Mouse (Mus musculus) liver, adult 2 months (tissue): ENCODE results near the gene C130026I21Rik. TPM values are rescaled to one million over a fixed set of nuclear protein-coding genes. Genes with fewer than 3 reads are reported as not detected.
"Not testable (repeated sequence)": the region's sequence is repeated elsewhere in the genome, so short reads cannot be mapped to it uniquely, and the experiment has no call there.

Experiments
- DNase-seq: peaks from one replicate; pipeline ENCODE4 v3.0.0-alpha.2; 2011; ENCODE audit warnings: low read depth, low spot score; ENCODE audit errors: extremely low read depth
- H3K27ac ChIP-seq: fragments of 200-500 bp; replicated peaks from 2 replicates; pipeline ENCODE4 v1.5.1; 2012; ENCODE audit warnings: low read depth, mild to moderate bottlenecking, control low read depth, inconsistent platforms, low read length; ENCODE audit not compliant: insufficient read depth
- H3K27me3 ChIP-seq: fragments of 200-500 bp; 2 replicates; pipeline ENCODE4 v1.6.1; 2012; ENCODE audit warnings: mild to moderate bottlenecking, moderate library complexity, low read length, inconsistent platforms; ENCODE audit not compliant: control insufficient read depth, insufficient read depth
- H3K36me3 ChIP-seq: fragments of 200-500 bp; 2 replicates; pipeline ENCODE4 v1.6.1; 2012; ENCODE audit warnings: low read length, inconsistent platforms; ENCODE audit not compliant: control insufficient read depth, insufficient read depth
- H3K4me1 ChIP-seq: fragments of 200-500 bp; 2 replicates; pipeline ENCODE4 v1.6.1; 2011; ENCODE audit warnings: low read length; ENCODE audit not compliant: control insufficient read depth, insufficient read depth
- H3K4me3 ChIP-seq: fragments of 200-500 bp; 2 replicates; pipeline ENCODE4 v1.5.1; 2011; ENCODE audit warnings: low read depth, mild to moderate bottlenecking, control low read depth, low read length, moderate library complexity; ENCODE audit not compliant: insufficient read depth
- H3K79me2 ChIP-seq: fragments of 200-500 bp; 2 replicates; pipeline ENCODE4 v1.6.1; 2012; ENCODE audit warnings: inconsistent platforms, mild to moderate bottlenecking, low read length, moderate library complexity; ENCODE audit not compliant: control insufficient read depth, insufficient read depth
- H3K9ac ChIP-seq: fragments of 200-500 bp; 2 replicates; pipeline ENCODE4 v1.6.1; 2012; ENCODE audit warnings: low read depth, mild to moderate bottlenecking, control low read depth, inconsistent platforms, low read length
- WGBS: fragments of 180-500 bp; shearing (Covaris S2); methylation state at CpG from one replicate; pipeline ENCODE4 v1.1.7; 2018; 5-methylcytosine and 5-hydroxymethylcytosine counted together
- polyA plus RNA-seq: library from polyadenylated mRNA; depleted of rRNA; stranded (reverse); fragments of >200 nt; gene quantifications from 2 replicates; pipeline ENCODE4 v1.2.3, GENCODE M21; 2012
- total RNA-seq: library from RNA; depleted of rRNA; stranded (reverse); fragments of >200 nt; gene quantifications from 2 replicates; pipeline ENCODE4 v1.2.3, GENCODE M21; 2014

The C130026I21Rik gene
- total and polyA plus RNA-seq, 2 experiments, result 0.09 TPM; not detected in 1

DNA sequence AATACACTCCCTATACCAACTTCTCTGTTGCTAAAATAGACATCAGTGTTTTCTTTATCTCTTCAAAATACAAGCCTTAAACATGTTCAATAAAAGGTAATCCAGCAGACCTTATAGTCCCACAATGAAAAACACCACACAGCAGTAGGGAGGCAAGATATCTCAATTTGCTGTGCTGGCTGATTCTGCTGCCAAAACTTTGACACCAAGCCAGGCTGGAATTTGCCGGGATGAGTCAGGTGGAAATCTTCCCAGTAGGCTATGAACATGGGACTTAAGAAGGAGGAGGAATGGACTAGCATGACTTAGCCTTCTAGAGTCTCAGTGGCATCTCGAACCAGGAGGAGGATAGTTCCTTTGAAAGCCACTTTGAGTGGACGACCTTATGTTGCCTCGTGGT, 91.4 kb downstream of the C130026I21Rik start:
- not testable (repeated sequence) for H3K4me1 ChIP-seq, H3K27me3 ChIP-seq, H3K9ac ChIP-seq, H3K27ac ChIP-seq, DNase-seq, H3K79me2 ChIP-seq, H3K4me3 ChIP-seq, H3K36me3 ChIP-seq
- 72% methylated on average over 4 of the region's 4 CpGs for WGBS

DNA sequence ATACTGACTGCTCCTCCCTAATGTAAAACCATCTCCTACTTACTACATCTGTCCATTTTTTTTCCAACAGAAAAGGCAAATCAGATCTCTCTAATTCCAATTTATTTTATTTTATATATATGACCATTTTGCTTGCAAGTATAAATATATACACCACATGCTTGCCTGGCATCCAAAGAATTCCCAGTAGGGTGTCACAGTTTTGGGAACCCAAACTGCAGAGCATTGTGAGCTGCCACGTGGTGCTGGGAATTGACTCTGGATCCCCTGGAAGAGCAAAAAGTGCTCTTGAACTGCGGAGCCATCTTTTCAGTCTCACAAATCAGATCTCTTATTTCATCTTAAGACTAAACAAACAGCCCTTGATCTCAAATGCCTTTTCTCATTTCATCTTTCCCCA, 107.5 kb downstream of the C130026I21Rik start:
- not testable (repeated sequence) for H3K36me3 ChIP-seq, H3K4me3 ChIP-seq, H3K27me3 ChIP-seq, H3K79me2 ChIP-seq, H3K4me1 ChIP-seq, H3K27ac ChIP-seq, DNase-seq, H3K9ac ChIP-seq
- 52% methylated on average over 2 of the region's 2 CpGs for WGBS

DNA sequence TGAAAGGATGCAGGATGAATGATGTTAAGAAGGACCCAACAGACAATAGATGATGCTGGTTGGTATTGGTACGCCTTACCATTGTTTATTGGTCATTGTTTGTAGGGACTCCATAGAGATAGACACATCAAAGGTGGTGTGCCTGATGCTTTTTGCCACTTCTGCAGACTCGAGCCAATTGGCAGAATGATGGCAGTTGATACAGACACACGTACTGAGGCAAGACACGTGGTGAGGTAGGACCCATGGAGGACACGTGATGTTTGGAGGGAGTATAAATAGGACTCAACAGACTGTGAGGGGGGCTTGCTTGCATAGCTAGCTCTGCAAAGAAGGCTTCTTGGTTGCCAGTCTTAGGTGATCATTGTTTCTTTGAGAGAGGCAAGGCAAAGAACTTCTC, 115.2 kb downstream of the C130026I21Rik start:
- not testable (repeated sequence) for H3K4me3 ChIP-seq, H3K4me1 ChIP-seq, H3K79me2 ChIP-seq, DNase-seq, H3K9ac ChIP-seq, H3K27ac ChIP-seq, H3K36me3 ChIP-seq, H3K27me3 ChIP-seq
- WGBS, result 65% methylated on average over 4 of the region's 5 CpGs

DNA sequence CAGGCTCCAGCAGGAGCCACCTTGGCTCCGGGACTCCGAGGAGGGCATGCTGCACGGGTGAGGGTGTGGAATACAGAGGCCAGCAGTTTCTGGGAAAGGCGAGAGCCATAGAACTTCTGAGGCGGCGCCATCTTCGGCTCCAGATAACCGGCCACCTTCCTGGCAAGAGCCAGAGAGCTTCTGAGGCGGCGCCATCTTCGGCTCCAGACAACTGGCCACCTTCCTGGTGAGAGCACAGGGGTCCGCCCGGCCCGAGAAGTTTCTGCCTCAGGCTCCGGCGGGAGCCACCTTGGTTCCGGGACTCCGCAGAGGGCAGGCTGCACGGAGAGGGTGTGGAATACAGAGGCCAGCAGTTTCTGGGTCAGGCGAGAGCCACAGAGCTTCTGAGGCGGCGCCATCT, 136.7 kb downstream of the C130026I21Rik start:
- not testable (repeated sequence) for H3K36me3 ChIP-seq, H3K9ac ChIP-seq, H3K79me2 ChIP-seq, H3K27me3 ChIP-seq, H3K4me1 ChIP-seq, H3K4me3 ChIP-seq, DNase-seq, H3K27ac ChIP-seq
- WGBS, result 86% methylated on average over 22 of the region's 22 CpGs

DNA sequence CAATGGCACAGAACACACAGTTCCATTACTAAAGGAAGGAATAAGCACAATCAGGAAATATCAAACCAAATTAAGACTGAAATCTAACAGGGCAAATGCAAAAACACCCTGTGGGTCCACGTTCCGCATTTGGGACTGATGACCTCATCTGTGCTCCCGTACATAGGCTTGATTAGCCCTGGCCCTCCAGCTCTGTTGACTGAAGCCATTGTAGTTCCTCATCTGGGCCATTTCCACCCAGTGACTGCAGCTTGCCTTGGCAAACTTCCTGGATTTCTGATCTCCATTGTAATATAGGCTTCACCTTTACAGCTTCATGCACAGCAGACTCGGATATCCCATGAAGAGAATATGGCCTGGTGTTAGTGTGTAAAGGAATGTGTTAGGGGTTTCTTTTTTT, 148.5 kb downstream of the C130026I21Rik start:
- WGBS, result 79% methylated on average over 4 of the region's 4 CpGs
- H3K79me2 ChIP-seq, H3K27ac ChIP-seq, H3K27me3 ChIP-seq, H3K4me3 ChIP-seq, DNase-seq, H3K36me3 ChIP-seq, H3K4me1 ChIP-seq, H3K9ac ChIP-seq: not testable (repeated sequence)

DNA sequence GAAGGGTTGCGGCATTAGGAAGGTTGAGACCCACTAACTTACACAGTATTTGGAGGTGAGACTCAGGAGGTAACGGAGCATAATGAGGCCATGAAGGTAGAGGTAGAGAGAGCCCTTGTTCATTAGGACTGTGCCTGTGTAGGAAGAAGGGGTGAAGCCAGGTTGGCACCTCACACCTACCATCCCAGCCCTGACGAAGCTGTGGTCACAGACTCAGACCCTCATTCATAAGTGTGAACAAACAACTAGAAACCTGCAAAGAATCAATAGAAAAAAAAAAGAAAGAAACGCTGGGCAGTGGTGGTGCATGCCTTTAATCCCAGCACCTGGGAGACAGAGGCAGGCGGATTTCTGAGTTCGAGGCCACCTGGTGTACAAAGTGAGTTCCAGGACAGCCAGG, 152.0 kb downstream of the C130026I21Rik start:
- H3K4me3 ChIP-seq, H3K27ac ChIP-seq, H3K9ac ChIP-seq, H3K27me3 ChIP-seq, DNase-seq, H3K36me3 ChIP-seq, H3K4me1 ChIP-seq, H3K79me2 ChIP-seq: not testable (repeated sequence)
- WGBS, result 74% methylated on average over 6 of the region's 6 CpGs

DNA sequence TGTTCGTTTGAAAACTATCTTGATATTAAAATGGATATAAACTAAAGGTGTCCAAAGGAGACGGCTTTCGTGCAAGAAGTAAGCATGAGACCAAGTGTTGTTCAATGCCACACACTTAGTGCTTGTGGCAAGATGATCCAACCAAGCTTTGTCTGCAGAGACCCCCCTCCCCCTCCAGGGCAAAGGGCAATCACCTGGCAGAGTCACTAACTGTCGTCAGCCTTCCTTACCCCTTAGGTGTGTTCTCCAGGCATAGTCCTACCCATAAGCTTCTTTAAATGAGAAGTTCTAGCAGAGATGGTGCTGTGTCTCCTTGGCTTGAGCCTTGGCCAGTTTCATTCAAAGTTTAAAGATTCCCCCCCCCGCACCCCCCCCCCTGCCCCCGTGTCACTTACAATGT, 152.8 kb downstream of the C130026I21Rik start:
- H3K79me2 ChIP-seq, H3K9ac ChIP-seq, H3K4me3 ChIP-seq, H3K4me1 ChIP-seq, H3K27ac ChIP-seq, H3K27me3 ChIP-seq, H3K36me3 ChIP-seq, DNase-seq: not testable (repeated sequence)
- WGBS, result 63% methylated on average over 5 of the region's 6 CpGs

DNA sequence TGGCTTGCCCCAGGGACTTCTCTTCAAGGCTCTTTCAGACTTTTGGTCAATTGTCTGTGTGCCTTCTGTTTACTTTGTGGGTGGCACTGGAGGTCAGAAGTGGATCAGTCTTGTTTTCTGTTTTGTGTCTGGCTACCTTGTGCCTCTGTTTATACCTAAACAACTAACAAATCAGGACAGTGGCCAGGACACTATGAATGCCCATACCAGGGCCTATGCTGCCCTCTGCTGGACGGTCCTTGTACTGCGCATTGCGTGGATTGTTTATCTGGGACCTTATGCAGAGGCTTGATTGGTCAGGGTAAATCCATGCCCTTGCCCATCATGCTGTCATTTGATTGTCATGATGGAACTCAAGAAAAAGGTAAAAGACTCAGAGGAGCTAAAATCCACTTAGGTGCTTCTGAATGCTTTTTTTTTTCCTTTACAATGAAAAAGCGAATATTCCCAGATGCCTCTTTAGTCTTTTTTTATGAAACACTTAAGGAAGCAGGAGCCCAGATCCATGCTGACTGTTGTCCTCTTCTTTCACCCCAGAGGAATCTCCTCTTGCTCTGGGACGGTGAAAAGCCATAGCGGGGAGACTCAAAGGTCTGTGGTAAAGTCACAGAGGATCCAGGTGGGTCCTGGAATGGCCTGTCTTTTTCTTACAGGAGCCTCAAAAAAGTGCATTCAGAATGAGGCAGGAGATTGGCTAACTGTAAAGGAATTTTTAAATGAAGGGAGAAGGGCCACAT, 155.5 kb downstream of the C130026I21Rik start:
- 45% methylated on average over 6 of the region's 6 CpGs for WGBS
- H3K27me3 ChIP-seq, DNase-seq, H3K79me2 ChIP-seq, H3K27ac ChIP-seq, H3K36me3 ChIP-seq, H3K4me1 ChIP-seq, H3K4me3 ChIP-seq, H3K9ac ChIP-seq: not testable (repeated sequence)

DNA sequence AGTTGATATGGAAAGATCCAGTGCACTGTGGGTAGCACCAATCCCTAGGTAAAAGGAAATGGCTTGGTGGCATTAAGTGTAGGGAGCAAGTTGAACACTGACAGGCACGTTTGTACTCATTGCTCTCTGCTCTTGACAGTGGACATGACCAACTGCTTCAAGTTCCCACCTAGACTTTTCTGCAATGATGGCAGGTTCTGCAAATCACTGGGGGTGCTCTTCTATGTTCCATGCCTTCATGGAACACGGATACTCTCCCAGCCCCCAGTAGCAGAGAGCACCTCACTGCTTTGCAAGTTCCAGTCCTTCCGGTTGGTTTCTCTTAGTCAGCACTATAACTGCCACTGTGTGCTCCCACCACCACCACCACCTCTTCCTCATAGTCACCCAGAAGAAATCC, 156.3 kb downstream of the C130026I21Rik start:
- WGBS, result 73% methylated on average over 3 of the region's 3 CpGs
- not testable (repeated sequence) for H3K36me3 ChIP-seq, DNase-seq, H3K27me3 ChIP-seq, H3K9ac ChIP-seq, H3K4me1 ChIP-seq, H3K27ac ChIP-seq, H3K4me3 ChIP-seq, H3K79me2 ChIP-seq
